Mouse (Mus musculus) lung, postnatal 4 days (tissue): ENCODE results near the gene Nthl1.
A peak's percentile ranks its signal among the peaks of the same experiment; 100 is the strongest.

Source experiments
- DNase-seq, 2 experiments: peaks; one replicate each; pipeline ENCODE4 v3.0.0; 2021

The Nthl1 gene

GRCm38 (mm10) chr17:24630072-24630471, 2.4 kb upstream of the Nthl1 start:
- DNase-seq, result no peak

GRCm38 (mm10) chr17:24632813-24633449, 451 bp downstream of the Nthl1 start:
- peak; percentile 80 to 88 for DNase-seq

GRCm38 (mm10) chr17:24633831-24634230, 1.4 kb downstream of the Nthl1 start:
- DNase-seq, result no peak

- peak; percentile 57 to 74 for DNase-seq
Measured at GRCm38 (mm10) chr17:24635024-24635423, 2.5 kb downstream of the Nthl1 start.

- DNase-seq, result no peak
Measured at GRCm38 (mm10) chr17:24635694-24636093, 3.2 kb downstream of the Nthl1 start.

GRCm38 (mm10) chr17:24636781-24637481, 4.5 kb downstream of the Nthl1 start:
- peak; percentile 56 to 79 for DNase-seq

GRCm38 (mm10) chr17:24638214-24638613, 5.7 kb downstream of the Nthl1 start:
- DNase-seq, result peak in 1 of 2 experiments; percentile 58

GRCm38 (mm10) chr17:24638840-24639239, 6.4 kb downstream of the Nthl1 start:
- DNase-seq, result peak; percentile 77 to 92

- peak in 1 of 2 experiments; percentile 57 for DNase-seq
Measured at GRCm38 (mm10) chr17:24639571-24639988, 7.1 kb downstream of the Nthl1 start.

GRCm38 (mm10) chr17:24640119-24640518, 7.6 kb downstream of the Nthl1 start:
- no peak for DNase-seq

- no peak for DNase-seq
Measured at GRCm38 (mm10) chr17:24640581-24640980, 8.1 kb downstream of the Nthl1 start.

- no peak for DNase-seq
Measured at GRCm38 (mm10) chr17:24641944-24642343, 9.5 kb downstream of the Nthl1 start.

- DNase-seq, result no peak
Measured at GRCm38 (mm10) chr17:24642791-24643343, 10.4 kb downstream of the Nthl1 start.

GRCm38 (mm10) chr17:24644030-24644715, 11.7 kb downstream of the Nthl1 start:
- DNase-seq, result peak; percentile 61 to 80

- DNase-seq, result peak; percentile 64 to 81
Measured at GRCm38 (mm10) chr17:24644875-24645721, 12.6 kb downstream of the Nthl1 start.

GRCm38 (mm10) chr17:24645916-24646315, 13.4 kb downstream of the Nthl1 start:
- DNase-seq, result no peak

GRCm38 (mm10) chr17:24646381-24646780, 13.9 kb downstream of the Nthl1 start:
- DNase-seq, result no peak

- DNase-seq, result peak; percentile 51 to 64
Measured at GRCm38 (mm10) chr17:24647493-24647892, 15.0 kb downstream of the Nthl1 start.

GRCm38 (mm10) chr17:24648731-24649377, 16.4 kb downstream of the Nthl1 start:
- no peak for DNase-seq

GRCm38 (mm10) chr17:24649581-24650069, 17.1 kb downstream of the Nthl1 start:
- peak; percentile 75 to 79 for DNase-seq

- DNase-seq, result peak; percentile 70 to 82
Measured at GRCm38 (mm10) chr17:24650070-24650616, 17.7 kb downstream of the Nthl1 start, which contains the start of gene Slc9a3r2. Gene Slc9a3r2 (minus strand): TSS chr17:24650327.
